Mouse (Mus musculus) natural killer cell, adult 2 months (primary cell): Measurements from ENCODE around the gene Efemp1.

Experiments
- DNase-seq, 2 experiments: peaks; one replicate each; pipeline ENCODE4 v3.0.0; 2022; ENCODE audit warnings: low spot score in 2 of 2

Efemp1 gene

DNA sequence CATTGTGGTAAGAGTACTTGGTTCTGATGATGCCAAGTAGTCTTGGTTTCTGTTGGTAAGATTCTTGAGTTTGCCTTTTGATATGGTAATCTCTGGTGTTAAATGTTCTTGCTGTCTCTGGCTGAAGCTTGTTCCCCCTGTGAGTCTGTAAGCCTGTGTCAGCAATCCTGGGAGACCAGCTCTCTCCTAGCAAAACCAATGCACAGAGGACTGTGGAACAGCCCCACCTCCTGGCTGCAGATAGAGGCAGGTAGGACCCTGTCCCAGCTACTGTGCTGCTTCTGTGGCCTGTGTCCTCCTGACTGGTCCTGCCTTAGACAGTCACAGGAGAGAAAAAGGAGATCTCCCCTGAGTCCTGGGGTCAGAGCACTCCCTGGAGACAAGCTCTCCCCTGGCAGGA lies 81.4 kb downstream of the Efemp1 start:
- no peak for DNase-seq

DNA sequence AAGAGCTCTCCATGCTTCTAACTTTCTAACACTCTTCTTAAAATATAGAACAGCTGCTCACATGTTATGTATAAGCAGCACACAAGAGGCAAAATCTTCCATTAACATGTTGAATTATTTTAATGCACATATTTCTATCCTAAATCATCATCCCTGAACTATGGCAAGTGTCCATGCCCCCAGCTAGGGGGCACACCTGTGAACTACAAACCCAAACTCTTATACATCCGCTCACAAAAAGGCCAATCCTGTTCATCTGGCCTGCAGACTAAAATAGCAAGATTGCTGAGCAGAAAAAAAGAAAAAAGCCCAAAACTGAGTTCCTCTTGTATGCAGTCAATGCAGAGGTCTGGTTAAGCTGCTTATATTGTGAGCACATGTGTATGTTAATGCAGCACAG lies 86.6 kb downstream of the Efemp1 start:
- no peak for DNase-seq

DNA sequence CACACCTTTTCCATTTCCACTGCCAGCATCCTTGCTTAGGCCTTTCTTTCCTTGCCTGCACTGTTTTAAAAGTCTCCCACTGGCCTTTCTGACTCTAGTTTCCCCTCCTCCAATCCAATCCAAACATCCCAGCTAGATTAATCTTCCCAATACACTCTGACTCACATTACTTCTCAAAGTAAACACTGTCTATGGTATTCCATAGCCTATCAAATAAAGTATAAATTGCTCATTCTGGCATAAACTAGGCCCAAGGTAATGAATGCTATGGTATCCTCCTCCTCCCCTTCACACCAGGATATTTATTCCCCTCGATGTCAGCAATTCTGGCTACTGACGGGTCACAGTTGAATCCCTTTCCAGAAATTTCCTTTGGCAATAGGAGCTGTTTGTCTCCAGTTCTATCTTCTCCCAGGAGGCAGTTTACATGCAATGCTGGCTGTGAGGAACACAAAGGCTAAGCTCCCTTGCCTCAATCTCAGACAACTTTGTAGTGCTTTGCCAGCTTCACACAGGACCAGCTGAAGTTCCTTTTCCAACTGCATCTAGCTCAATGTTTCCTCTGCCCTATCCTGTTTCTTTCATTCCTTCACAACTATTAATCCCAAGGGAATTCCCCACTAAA lies 98.7 kb downstream of the Efemp1 start:
- no peak for DNase-seq

DNA sequence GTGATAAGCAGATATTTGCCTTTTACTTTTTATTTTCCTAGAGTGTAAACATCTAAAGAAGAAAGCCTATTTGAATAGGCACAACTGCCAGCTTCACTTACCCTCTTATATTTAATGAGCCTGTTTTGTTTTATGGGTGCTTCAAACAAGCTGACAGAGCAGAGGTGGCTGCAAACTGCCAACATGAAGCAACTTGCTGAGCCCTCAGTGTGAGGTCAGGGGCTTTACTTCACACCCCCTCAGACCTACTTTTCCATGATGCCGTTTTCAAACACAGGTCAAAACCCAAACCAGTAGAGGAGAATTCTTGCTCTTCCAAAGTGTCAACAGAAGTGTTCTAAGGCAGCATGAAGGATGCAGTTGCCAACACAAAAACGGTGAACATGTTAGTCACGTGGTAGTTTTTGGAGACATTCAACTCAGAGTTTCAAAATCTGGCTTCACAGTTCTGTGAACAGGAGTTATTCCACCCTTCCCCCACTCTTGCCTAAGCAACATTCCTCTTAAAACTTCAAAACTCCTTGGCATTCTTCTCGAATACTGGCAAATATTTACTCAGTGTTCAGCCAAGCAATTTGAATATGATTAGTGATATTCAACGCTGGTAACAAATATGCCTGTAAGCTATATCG lies 101.8 kb downstream of the Efemp1 start:
- no peak for DNase-seq

- DNase-seq: no peak
Observed at GRCm38 (mm10) chr11:28955305-28955701, 102.3 kb downstream of the Efemp1 start.

GRCm38 (mm10) chr11:28961381-28961780 lies 108.4 kb downstream of the Efemp1 start:
- no peak for DNase-seq
